Mouse (Mus musculus) cerebellum, adult 11-12 months (tissue): ENCODE data around the gene Dazl.
"Not testable (repeated sequence)": the region's sequence is repeated elsewhere in the genome, so short reads cannot be mapped to it uniquely, and the experiment has no call there.

Source experiments
- DNase-seq: peaks from one replicate; pipeline ENCODE4 v3.0.0; 2022

Gene Dazl

DNA sequence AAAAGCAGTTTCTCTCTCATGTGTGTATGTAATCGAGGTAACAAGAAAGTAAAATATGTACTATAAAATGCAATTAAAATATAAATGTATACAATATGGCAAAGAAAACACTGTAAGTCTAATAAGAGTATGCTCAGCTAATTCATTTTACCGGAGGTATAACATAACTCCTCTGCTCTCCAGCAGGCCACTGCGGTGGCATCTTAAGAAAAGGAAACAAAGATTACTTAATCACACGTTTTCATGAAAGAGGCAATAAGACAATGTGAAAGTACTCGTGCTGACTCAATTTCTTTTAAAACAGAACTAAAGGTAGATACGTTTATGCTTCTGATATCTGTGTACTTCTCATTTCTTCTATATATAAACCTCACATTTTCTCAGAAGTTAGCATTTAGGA is 8.6 kb downstream of the Dazl start:
- no peak for DNase-seq

DNA sequence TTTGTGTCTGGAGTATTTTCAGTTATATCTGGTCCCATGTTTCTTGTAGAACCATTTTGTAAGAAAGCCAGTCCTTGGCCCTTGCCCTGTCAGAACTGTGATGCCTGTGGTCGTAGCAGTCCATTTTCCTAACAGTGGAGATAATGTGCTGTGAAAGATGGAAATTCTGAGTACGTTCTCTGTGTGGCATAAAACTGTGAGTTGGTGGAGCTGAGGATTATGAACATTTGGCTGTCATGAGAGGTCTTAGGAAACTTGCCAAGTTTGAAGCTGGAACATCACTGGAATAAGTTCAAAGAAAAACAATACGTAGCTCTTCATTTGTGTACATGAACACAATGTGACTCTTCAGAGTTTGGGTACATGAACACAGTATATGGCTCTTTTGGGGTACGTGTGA is 31.8 kb downstream of the Dazl start:
- not testable (repeated sequence) for DNase-seq

DNA sequence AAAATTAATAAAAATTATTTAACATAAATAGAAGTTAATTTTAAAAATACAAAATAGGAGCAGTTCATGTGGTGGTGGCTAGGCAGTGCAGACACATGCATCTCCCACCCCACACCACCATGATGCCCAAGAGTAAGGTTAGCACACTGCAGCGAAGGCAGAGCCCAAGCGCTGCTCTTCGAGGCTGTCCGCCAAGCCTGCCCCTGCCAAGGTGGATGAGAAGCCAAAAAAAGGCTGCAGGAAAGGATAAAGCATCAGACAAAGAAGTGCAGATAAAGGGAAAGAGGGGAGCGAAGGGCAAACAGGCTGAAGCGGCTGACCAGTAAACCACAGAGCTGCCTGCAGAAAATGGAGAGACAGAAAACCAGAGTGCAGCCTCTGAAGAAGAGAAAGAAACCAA is 32.6 kb downstream of the Dazl start:
- no peak for DNase-seq

DNA sequence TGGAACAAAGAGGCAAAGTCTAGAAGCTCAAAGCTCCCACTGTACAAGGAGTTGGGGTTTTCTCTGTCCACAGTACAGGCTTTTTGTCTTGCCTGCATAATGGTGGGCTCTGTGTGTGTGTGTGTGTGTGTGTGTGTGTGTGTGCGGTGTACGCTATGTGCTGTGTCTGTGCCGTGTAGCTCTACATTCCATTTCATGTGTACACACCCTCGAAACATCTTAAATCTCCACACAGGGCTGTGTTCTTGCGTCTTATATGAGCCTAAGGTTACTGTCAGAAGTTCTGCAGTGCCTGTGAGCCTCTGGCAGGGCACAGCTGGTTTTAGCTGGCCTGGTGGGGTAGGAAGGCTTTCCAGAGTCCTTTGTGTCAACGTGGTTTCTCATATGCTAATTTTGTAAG is 46.8 kb downstream of the Dazl start:
- no peak for DNase-seq

DNA sequence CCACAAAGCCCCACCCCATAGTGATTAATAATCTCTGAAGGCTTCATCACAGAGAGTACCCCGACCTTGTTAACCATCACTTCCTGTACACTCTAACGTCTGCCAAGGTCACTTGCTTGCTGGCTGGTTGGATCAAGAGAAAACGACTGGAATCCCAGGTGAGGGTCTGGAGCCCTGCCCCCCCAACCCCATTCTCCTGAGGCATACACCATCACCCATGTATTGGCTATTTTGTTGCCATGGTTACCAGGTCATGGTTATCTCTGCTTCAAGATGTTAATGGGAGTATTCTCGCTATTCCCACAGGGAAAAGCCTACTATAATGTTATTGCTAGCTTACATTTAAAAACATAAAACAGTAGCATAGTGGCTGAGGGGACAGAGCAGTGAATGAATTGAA is 48.8 kb downstream of the Dazl start:
- no peak for DNase-seq

DNA sequence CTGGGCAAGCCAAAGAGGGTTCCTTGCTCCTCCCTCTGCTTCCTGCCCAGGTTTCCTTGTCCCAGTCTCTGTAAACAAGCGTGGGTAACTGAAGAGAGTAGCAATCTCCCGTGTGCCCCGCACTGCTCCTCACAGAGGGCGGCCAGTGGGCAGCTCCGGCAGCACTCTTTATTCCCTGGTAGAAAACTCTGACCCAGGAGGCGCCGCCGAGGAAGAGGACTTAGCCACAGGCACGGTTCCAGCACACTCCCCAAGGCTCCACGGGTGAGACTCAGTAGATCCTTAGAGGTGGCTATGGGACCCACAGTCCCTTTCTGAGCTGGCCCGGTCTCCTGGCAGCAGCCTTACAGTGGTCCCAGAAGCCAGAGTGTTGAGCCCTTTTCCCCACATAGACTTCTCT is 50.1 kb downstream of the Dazl start:
- no peak for DNase-seq

DNA sequence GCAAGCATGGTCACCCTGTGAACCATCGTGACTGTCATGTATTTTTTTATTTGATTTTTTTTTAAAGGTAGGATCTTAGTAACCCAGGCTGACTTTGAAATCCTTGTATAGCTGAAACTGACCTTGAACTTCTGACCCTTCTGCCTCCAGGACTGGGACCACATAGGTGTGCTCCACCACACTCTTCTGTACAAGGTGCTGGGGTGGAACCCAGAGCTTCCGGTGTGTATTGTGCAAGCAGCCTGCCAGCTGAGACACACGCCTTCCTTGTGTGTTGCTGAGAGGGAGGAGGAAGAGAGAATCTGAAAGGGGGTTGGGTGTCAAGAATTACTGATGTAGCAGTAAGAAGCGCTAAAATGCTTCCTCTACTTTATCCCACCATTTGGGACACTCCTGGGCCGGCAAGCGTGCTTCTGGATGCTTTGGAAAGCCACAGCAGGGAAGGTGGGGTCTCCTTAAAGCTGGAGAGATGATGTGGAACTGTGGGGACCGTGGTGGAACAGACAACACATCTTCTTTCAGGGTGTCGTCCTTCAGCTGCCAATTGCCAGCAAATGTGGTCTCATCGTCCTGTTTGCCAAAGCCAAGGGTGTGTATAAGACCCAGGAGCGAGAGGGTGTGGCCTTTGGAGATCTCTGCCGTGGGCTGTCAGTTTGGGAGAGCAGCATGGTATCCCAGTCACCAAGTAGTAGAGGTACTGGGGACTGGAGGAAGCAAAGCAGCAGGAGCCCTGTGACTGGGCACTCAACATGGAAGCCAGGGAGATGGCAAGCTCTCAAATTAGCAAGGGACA is 55.4 kb downstream of the Dazl start:
- DNase-seq: no peak

DNA sequence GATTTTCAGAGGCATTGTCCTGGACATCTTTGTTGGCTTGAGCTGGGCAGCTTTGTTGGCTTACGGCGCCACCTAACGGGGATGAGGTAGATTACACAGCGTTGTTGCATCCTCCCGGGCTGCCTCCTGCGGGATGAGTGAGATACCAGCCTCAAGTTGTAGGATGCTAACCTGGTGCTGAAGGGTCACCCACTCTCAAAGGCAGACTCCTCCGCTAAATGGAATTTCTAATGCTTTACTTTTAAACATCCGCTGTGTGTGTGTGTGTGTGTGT is 56.1 kb downstream of the Dazl start:
- peak; percentile 71 for DNase-seq

DNA sequence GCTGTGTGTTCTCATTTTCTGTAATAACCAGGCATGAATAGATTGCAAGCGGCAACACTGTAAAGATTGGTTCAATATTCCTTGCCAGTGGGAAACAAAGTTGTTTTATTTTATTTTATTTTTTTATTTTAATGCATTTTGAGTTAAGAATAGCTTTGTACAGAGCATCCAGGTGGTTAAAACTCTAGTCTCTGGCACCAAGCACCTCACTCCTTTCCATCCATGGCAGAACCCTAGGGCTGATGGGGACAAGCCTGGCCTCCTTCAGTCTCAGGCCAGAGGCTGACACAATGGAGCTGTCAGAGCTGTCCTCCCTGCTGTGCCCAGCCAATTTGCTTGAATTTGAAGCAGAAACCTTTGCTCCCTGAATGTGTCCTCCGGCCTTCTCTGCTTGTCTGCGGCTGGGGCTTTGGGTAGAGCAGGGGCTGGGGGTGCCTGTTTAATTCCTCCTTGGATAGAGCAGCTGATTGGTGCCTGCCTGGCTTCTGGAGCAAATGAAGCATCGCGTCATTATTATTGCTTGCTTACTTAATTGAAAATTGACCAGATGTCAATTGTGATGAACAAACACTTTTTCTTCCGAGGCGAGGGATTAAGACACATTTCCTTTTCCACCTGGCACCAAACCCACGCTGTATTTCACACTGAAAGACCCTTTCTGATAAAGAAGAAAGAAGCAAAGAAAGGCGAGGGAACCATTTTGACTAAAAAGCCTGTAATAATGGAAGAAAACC is 56.6 kb downstream of the Dazl start:
- peak; percentile 18 for DNase-seq

DNA sequence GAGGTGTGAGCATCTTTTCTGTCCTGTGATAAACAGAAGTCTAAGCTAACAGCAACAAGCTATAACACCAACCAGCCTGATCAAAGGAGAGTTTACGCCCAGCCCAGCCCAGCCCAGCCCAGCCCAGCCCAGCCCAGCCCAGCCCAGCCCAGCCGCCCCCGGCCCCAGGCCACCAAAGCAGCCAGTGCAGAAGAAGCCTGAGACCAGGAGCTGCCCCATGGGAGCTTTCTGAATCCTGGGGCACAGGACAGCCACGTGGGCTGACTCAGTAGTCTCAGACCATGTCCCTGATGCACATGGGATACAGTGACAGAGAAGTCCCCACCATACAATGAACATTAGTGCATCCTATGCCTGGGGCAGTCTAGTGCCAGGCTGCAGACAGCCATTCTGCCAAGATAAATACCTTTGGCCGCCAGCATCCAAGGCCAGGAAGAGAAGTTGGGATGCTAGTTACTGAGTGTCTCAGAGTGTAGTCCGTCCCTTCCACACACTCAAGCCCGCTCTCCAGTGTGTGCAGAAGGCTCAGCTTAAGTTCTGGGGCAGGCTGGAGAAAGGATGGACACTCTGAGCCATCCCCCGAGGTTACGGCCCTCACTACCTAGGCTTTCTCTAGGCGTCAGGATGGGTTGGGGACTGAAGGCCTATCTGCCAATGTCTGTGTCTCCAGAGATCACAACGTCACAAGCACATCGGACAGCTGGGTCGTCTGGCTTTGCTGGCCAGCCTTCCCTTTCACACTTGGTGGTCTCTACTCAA is 57.3 kb downstream of the Dazl start:
- no peak for DNase-seq

DNA sequence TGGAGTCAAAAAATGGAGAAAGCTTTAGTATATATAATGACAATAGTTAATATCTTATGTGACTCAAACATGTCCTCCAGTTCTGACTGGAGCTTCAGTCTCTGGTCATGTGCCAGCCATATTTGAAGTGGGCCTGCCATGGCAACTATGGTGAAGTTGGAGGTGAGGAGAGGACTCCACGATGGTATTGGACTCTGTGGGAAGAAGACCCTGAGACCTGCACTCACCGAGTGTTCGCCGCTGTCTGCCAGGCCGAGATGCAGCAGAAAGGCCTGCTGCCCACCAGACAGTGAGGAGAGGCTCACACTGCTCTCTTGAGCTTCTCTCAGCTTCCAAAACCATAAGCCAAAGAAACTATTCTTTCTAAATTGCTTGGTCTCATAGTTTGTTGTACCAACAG is 59.5 kb downstream of the Dazl start:
- no peak for DNase-seq

DNA sequence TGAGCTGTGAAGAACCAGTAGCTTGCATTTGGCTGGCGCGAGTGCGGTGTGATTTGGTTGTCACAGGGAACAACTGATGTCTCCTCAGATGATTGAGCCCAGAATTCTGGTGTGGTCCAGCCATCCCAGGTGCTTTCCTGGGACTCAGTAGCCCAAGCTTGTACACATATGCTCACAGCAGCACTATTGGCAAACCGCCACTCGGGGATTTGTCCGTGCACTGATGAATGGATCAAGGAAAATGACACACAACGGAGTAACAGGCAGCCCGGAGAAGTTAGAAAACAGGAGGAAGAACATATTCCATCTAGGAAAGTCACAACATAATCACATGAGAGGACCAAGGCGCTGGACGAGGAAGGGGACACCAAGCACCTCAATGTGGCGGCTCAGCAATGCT is 60.6 kb downstream of the Dazl start:
- no peak for DNase-seq

DNA sequence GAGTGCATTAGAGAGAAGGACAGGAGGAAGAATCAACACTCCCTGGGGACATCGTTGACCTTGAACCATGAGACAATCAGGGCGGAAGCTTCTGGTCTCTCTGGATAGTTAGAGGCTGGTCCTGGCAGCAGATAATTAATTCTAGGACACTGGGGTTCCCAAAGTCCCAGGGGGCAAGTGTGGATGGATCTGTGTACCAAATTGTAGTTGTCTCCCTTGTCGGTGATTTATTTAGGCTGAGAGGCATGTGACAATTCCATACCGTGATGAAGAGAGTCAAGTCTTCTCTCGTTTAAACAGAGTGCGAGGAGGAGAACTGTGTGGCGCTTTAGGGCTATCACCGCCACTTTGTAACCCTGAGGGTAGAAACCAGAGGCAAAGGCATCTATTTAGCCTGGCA is 62.2 kb downstream of the Dazl start:
- DNase-seq: no peak

DNA sequence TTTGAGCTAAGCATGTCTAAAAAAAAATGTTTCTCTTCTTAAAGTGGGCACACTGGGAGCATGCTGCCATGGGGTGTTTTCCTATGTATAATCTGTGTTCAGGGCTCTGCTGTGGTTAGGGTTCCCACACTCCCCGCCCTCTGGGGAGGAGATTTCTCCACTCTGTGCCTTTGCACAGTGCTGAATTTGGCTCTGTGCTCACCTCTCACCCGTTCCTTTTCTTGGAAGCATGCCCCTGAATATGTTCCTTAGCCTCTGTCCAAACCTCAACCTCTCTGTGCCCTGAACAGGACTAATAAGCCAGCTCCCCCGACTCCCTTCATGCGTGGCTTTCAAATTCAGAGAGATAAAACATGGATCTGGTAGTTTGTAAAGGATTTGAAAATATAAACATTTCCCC is 63.9 kb downstream of the Dazl start:
- no peak for DNase-seq
